Mouse (Mus musculus) stomach, postnatal 0 days (tissue): ENCODE data around the gene Kif26b. TPM values are rescaled to one million over a fixed set of nuclear protein-coding genes. Genes with fewer than 3 reads are reported as not detected.

Experiments
- ATAC-seq: fragments of 200-750 bp; cut with Nextera tagmentation; 2 replicates; pipeline ENCODE4 v1.8.0; 2017; ENCODE audit not compliant: low FRiP score, low TSS enrichment
- DNase-seq: peaks from one replicate; pipeline ENCODE4 v3.0.0-alpha.2; 2016; ENCODE audit warnings: low spot score
- H3K27ac ChIP-seq: fragments of 300-500 bp; sonication (generic); replicated peaks from 2 replicates; pipeline ENCODE4 v1.5.1; 2014; ENCODE audit warnings: mild to moderate bottlenecking, control low read depth
- H3K27me3 ChIP-seq: fragments of 300-500 bp; sonication (generic); 2 replicates; pipeline ENCODE4 v1.6.1; 2014; ENCODE audit warnings: low read length; ENCODE audit not compliant: control insufficient read depth, insufficient read depth
- H3K36me3 ChIP-seq: fragments of 300-500 bp; sonication (generic); 2 replicates; pipeline ENCODE4 v1.6.1; 2014; ENCODE audit warnings: low read length, mixed read lengths; ENCODE audit not compliant: control insufficient read depth, insufficient read depth
- H3K4me1 ChIP-seq: fragments of 300-500 bp; sonication (generic); replicated peaks from 2 replicates; pipeline ENCODE4 v1.6.1; 2014; ENCODE audit warnings: antibody characterized with exemption; ENCODE audit not compliant: control insufficient read depth, insufficient read depth
- H3K4me2 ChIP-seq: fragments of 300-500 bp; sonication (generic); replicated peaks from 2 replicates; pipeline ENCODE4 v1.6.1; 2014; ENCODE audit warnings: low read depth, mild to moderate bottlenecking, control low read depth, moderate library complexity
- H3K4me3 ChIP-seq: fragments of 300-500 bp; sonication (generic); 2 replicates; pipeline ENCODE4 v1.5.1; 2014; ENCODE audit warnings: low read depth, low read length, control low read depth
- H3K9ac ChIP-seq: fragments of 300-500 bp; sonication (generic); 2 replicates; pipeline ENCODE4 v1.6.1; 2014; ENCODE audit warnings: mild to moderate bottlenecking, low read length, control low read depth, mixed read lengths
- H3K9me3 ChIP-seq: fragments of 300-500 bp; sonication (generic); 2 replicates; pipeline ENCODE4 v1.6.1; 2016; ENCODE audit warnings: low read length; ENCODE audit not compliant: control insufficient read depth
- CTCF ChIP-seq: IDR thresholded peaks from 2 replicates; pipeline ENCODE4 v1.5.1; 2016; ENCODE audit warnings: antibody characterized with exemption, low read depth, mild to moderate bottlenecking, moderate library complexity
- EP300 ChIP-seq: optimal IDR thresholded peaks from 2 replicates; pipeline ENCODE3; 2016; ENCODE audit warnings: antibody characterized with exemption
- WGBS: fragments of 180-500 bp; shearing (Covaris S2); extraction: QIAGEN DNeasy Blood & Tissue Kit; methylation state at CpG from one replicate; pipeline ENCODE4 v1.1.7; 2014; 5-methylcytosine and 5-hydroxymethylcytosine counted together
- polyA plus RNA-seq: library from polyadenylated mRNA; unstranded; fragments of >200 nt; fragmentation: Nextera tagmentation; extraction: Ambion mirVana; gene quantifications from 2 replicates; pipeline ENCODE4 v1.2.1, GENCODE M21; 2015

The Kif26b gene
- polyA plus RNA-seq, 1 experiment from 2014 or later, result 0.69 TPM

GRCm38 (mm10) chr1:178924492-178925183, 395.7 kb downstream of the Kif26b start:
- Histone ChIP-seq H3K4me1 (no peaks in the 10 kb centered on the region), H3K9ac (no peak overlapping the region), H3K27ac (no peak overlapping the region), H3K4me2 (no peak overlapping the region), H3K36me3 (no peaks in the 10 kb centered on the region), H3K9me3 (no peaks in the 10 kb centered on the region), H3K4me3 (no peak overlapping the region), H3K27me3 (no peaks in the 10 kb centered on the region)
- WGBS, result 58% methylated on average over 8 of the region's 8 CpGs
- no peak for ATAC-seq
- TF ChIP-seq EP300 (no peak), CTCF (no peak)
- no peak for DNase-seq

- DNase-seq (no peak), ATAC-seq (no peak)
- Histone ChIP-seq H3K9me3 (no peaks in the 10 kb centered on the region), H3K4me2 (no peak overlapping the region), H3K4me3 (no peak overlapping the region), H3K4me1 (no peaks in the 10 kb centered on the region), H3K36me3 (no peaks in the 10 kb centered on the region), H3K27ac (no peak overlapping the region), H3K27me3 (no peaks in the 10 kb centered on the region), H3K9ac (no peak overlapping the region)
- TF ChIP-seq EP300 (no peak), CTCF (no peak)
- whole genome bisulfite sequencing, result 50% methylated on average over 4 of the region's 4 CpGs
Measured at GRCm38 (mm10) chr1:178929531-178929930, 400.6 kb downstream of the Kif26b start.

- Histone ChIP-seq H3K4me1 (no peaks in the 10 kb centered on the region), H3K27me3 (no peaks in the 10 kb centered on the region), H3K9ac (no peak overlapping the region), H3K4me2 (no peak overlapping the region), H3K36me3 (no peaks in the 10 kb centered on the region), H3K4me3 (no peak overlapping the region), H3K27ac (no peak overlapping the region), H3K9me3 (no peaks in the 10 kb centered on the region)
- no peak for TF ChIP-seq EP300
- TF ChIP-seq CTCF, result no peak
- ATAC-seq, result no peak
- no peak for DNase-seq
- 78% methylated on average over 6 of the region's 6 CpGs for WGBS
Measured at GRCm38 (mm10) chr1:178933953-178934637, 405.2 kb downstream of the Kif26b start.

- Histone ChIP-seq H3K9ac (no peak overlapping the region), H3K4me1 (no peaks in the 10 kb centered on the region), H3K36me3 (no peaks in the 10 kb centered on the region), H3K4me2 (no peak overlapping the region), H3K27me3 (no peaks in the 10 kb centered on the region), H3K9me3 (no peaks in the 10 kb centered on the region), H3K4me3 (no peak overlapping the region), H3K27ac (no peak overlapping the region)
- TF ChIP-seq EP300 (no peak), CTCF (no peak)
- 32% methylated on average over 4 of the region's 4 CpGs for WGBS
- no peak for DNase-seq
- no peak for ATAC-seq
Measured at GRCm38 (mm10) chr1:178936457-178936856, 407.5 kb downstream of the Kif26b start.

- Histone ChIP-seq H3K9ac (no peak overlapping the region), H3K9me3 (no peaks in the 10 kb centered on the region), H3K4me3 (no peak overlapping the region), H3K27me3 (no peaks in the 10 kb centered on the region), H3K4me1 (no peaks in the 10 kb centered on the region), H3K27ac (no peak overlapping the region), H3K4me2 (no peak overlapping the region), H3K36me3 (no peaks in the 10 kb centered on the region)
- 88% methylated on average over 2 of the region's 2 CpGs for WGBS
- TF ChIP-seq EP300, result no peak
- TF ChIP-seq CTCF, result no peak
- DNase-seq, result no peak
- ATAC-seq, result no peak
Measured at GRCm38 (mm10) chr1:178936976-178937375, 408.1 kb downstream of the Kif26b start.

- Histone ChIP-seq H3K27me3 (no peaks in the 10 kb centered on the region), H3K4me1 (no peaks in the 10 kb centered on the region; the same call in 1 of the 2 replicates), H3K4me3 (no peak overlapping the region), H3K9ac (no peak overlapping the region), H3K4me2 (no peak overlapping the region), H3K36me3 (no peaks in the 10 kb centered on the region), H3K27ac (no peak overlapping the region), H3K9me3 (no peaks in the 10 kb centered on the region)
- ATAC-seq (no peak), DNase-seq (no peak)
- WGBS, result 82% methylated on average over 4 of the region's 4 CpGs
- TF ChIP-seq CTCF, result no peak
- TF ChIP-seq EP300, result no peak
Measured at GRCm38 (mm10) chr1:178940353-178940752, 411.4 kb downstream of the Kif26b start.
